Mouse (Mus musculus) activated CD4-positive, CD25-positive, alpha-beta regulatory T cell, adult 9 weeks (primary cell): Measurements from ENCODE around the gene Gm9774. TPM values are rescaled to one million over a fixed set of nuclear protein-coding genes. Genes with fewer than 3 reads are reported as not detected.

Experiments
- polyA plus RNA-seq: library from polyadenylated mRNA; unstranded; fragments of 100-300 nt; shearing (Covaris generic); gene quantifications from one replicate; pipeline ENCODE4 v1.2.1, GENCODE M21; 2017

Gene Gm9774
- 17.2 TPM for polyA plus RNA-seq

DNA sequence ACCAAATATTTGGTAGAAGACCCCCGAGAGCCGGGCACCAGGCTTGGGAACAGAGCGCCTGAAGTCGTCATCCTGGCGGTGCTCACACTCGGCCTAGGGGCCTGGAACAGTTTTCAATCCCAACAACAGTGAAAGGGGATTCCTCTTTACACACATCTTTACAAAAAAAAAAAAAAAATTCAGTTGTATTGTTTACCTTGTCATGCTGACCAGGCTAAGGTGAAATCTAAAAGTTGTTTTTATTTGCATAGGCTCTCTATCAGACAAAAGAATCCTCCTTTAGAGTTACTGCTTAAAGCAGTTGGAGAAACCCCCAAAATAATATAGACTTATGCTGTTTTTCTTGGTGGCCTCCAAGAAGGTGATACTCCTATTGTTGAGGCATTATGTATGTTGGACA lies at the start of gene Gm9774:
Gene Gm9774, minus strand, starts transcription at position 101 of the 400 bp plus-strand sequence.

DNA sequence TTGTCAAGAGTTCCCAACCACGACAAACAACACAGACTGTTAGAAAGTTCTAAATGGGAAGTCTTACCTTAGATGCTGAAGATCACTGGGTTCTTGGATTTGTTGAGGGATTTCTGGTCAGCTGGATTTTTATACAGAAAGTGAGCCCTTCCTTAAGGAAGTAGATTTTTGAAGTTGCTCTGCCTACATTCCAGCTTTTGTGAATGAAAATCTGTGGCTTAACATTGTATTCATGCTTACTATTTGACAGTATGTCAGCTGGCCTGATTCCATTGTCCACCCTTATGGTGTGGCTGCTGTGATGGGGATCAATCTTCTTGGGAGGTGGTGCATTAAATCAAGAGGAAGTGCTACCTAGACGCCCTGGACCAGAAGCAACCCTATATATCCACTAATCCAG lies 29.4 kb upstream of the Gm9774 start, which contains the start of gene Sprr3:
Gene Sprr3, minus strand, starts transcription at position 101 of the 400 bp plus-strand sequence.

DNA sequence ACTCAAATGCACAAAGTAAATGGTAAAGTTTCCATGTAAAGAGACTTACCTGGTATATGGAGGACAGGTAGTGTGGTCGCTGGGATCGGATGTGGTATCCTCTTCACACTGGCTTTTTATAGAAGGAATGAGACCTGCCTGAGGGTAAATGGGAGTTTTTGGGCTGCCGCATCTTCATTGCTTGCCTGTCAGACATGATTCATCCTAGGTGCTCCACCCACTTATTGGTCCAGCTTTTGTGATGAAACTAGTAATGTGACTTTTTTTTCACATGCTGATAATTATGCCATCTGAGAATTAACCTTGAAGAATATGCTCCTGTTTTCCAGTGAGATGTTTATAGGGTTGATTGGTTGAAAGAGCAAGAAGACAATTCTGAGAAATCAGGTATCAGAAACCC lies 9.5 kb upstream of the Gm9774 start, which contains the start of gene Sprr1b:
Gene Sprr1b, minus strand, starts transcription at position 101 of the 400 bp plus-strand sequence.

DNA sequence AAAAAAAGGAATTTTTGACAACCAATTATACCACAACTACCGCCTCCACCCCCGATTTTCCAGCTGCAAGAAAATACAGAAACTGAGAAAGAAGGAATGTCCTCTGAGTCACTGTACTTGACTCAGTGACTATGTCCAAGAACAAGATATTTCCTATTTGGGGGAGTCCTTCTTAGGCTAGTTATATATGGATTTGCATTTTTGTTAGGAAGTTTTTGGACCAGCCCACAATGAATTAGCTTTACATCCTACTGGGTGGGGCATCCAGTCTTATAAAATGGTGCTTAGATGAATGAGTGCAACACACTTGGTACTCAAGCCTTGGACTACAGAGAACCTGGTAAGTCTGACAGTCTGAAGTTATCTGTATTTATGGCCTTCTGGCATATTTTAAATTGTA lies 3.1 kb upstream of the Gm9774 start, which contains the start of gene Sprr2k:
Gene Sprr2k, plus strand, starts transcription at position 301 of the 400 bp plus-strand sequence.

DNA sequence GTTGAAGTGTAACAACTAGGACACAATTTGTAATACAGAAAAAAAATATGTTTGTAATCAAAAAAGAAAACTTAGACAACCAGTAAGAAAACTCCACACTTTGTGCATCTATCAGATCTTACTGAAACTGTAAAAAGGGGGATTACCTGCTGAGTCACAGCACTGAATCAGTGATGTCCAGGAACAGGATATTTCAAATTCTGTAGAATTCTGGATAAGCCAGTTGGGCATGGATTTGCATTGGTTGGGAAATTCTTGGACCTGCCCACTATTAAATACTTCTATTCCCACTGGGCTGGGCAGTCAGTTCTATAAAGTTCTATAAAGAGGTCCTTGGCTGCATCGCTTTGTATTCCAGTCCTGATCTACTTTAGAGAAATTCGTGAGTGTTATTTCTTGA lies 11.4 kb downstream of the Gm9774 start, which contains the start of gene Sprr2j-ps:
Gene Sprr2j-ps, plus strand, starts transcription at position 301 of the 400 bp plus-strand sequence.

DNA sequence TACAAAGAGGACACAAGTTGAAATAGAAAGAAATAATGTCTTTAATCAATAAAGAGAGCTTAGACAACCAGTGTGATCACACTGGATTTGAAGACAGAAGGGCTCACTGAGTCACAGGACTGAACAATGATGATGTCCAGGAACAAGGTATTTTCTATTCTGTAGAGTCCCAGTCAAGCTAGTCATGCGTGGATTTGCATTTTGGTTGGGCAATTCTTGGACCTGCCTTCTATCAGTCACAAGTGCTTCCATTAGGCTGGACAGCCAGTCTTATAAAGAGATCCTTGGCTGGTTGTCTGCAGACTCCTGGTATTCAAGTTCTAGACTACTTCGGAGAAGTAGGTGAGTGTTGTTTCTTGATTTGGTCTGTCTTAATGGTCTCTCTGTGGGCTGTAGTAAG lies 21.5 kb downstream of the Gm9774 start, which contains the start of gene Sprr2i:
Gene Sprr2i, plus strand, starts transcription at position 301 of the 400 bp plus-strand sequence.

DNA sequence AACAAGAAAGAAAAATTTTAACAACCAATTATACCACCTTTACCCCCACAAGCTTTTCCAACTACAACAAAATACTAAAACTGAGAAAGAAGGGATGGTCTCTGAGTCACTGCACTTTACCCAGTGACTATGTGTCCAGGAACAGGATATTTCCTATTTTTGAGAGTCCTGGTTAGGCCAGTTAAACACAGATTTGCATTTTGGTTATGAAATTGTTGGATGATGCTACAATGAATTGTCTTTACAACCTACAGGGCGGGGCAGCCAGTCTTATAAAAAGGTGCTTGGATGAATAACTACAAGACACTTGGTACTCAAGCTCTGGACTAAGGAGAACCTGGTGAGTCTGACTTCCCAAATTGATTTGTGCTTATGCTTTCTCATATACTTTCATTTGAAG lies 43.8 kb downstream of the Gm9774 start, which contains the start of gene Sprr2h:
Gene Sprr2h, plus strand, starts transcription at position 301 of the 400 bp plus-strand sequence.

Other genes starting within 250 kb of the Gm9774 start
- not detected for gene Sprr2a1, start 213.6 kb downstream of the Gm9774 start, polyA plus RNA-seq
- gene Sprr2a2, start 213.5 kb downstream of the Gm9774 start, polyA plus RNA-seq, result not detected
- gene Sprr2a3, start 144.0 kb downstream of the Gm9774 start, polyA plus RNA-seq, result not detected
- not detected for gene Sprr2b, start 112.8 kb downstream of the Gm9774 start, polyA plus RNA-seq
- gene Sprr2d, start 90.3 kb downstream of the Gm9774 start, polyA plus RNA-seq, result not detected
- not detected for gene Sprr2e, start 77.3 kb downstream of the Gm9774 start, polyA plus RNA-seq
- not detected for gene Sprr2f, start 64.2 kb downstream of the Gm9774 start, polyA plus RNA-seq
- not detected for gene Sprr2h, start 43.7 kb downstream of the Gm9774 start, polyA plus RNA-seq
- gene Sprr2i, start 21.4 kb downstream of the Gm9774 start, polyA plus RNA-seq, result not detected
- gene Sprr2j-ps, start 11.3 kb downstream of the Gm9774 start, polyA plus RNA-seq, result not detected
- not detected for gene Sprr2k, start 3.2 kb upstream of the Gm9774 start, polyA plus RNA-seq
- gene Sprr1b, start 9.4 kb upstream of the Gm9774 start, polyA plus RNA-seq, result not detected
- not detected for gene Sprr3, start 29.3 kb upstream of the Gm9774 start, polyA plus RNA-seq
- gene Sprr1a, start 56.5 kb upstream of the Gm9774 start, polyA plus RNA-seq, result not detected
- gene Sprr4, start 71.1 kb upstream of the Gm9774 start, polyA plus RNA-seq, result not detected
- not detected for gene 2310046K23Rik, start 105.1 kb upstream of the Gm9774 start, polyA plus RNA-seq
- not detected for gene Ivl, start 144.3 kb upstream of the Gm9774 start, polyA plus RNA-seq
- not detected for gene Smcp, start 159.6 kb upstream of the Gm9774 start, polyA plus RNA-seq
- gene 2210017I01Rik, start 178.1 kb upstream of the Gm9774 start, polyA plus RNA-seq, result not detected
- gene Lce6a, start 192.2 kb upstream of the Gm9774 start, polyA plus RNA-seq, result not detected
- not detected for gene Lce1a1, start 218.9 kb upstream of the Gm9774 start, polyA plus RNA-seq
- not detected for gene Lce1b, start 227.5 kb upstream of the Gm9774 start, polyA plus RNA-seq
- gene Lce1a2, start 240.9 kb upstream of the Gm9774 start, polyA plus RNA-seq, result not detected
- not detected for gene Lce1c, start 249.8 kb upstream of the Gm9774 start, polyA plus RNA-seq